Mouse (Mus musculus) neutrophil, adult 5-6 weeks (primary cell): ENCODE results near the gene Arid3c. TPM values are rescaled to one million over a fixed set of nuclear protein-coding genes. Genes with fewer than 3 reads are reported as not detected.

Experiments used
- ATAC-seq: fragments of 151-379, 151-347 bp; 2 replicates; pipeline ENCODE4 v1.8.0; 2017; ENCODE audit warnings: mild to moderate bottlenecking, moderate TSS enrichment; ENCODE audit not compliant: insufficient number of reproducible peaks, poor library complexity, low FRiP score, severe bottlenecking; ENCODE audit errors: extremely low read depth
- total RNA-seq: library from RNA; stranded (forward); fragments of 200-1000 nt; gene quantifications from 2 replicates; pipeline ENCODE4 v1.2.3, GENCODE M21; 2017

Gene Arid3c
- total RNA-seq, 1 experiment from 2014 or later = not detected

DNA sequence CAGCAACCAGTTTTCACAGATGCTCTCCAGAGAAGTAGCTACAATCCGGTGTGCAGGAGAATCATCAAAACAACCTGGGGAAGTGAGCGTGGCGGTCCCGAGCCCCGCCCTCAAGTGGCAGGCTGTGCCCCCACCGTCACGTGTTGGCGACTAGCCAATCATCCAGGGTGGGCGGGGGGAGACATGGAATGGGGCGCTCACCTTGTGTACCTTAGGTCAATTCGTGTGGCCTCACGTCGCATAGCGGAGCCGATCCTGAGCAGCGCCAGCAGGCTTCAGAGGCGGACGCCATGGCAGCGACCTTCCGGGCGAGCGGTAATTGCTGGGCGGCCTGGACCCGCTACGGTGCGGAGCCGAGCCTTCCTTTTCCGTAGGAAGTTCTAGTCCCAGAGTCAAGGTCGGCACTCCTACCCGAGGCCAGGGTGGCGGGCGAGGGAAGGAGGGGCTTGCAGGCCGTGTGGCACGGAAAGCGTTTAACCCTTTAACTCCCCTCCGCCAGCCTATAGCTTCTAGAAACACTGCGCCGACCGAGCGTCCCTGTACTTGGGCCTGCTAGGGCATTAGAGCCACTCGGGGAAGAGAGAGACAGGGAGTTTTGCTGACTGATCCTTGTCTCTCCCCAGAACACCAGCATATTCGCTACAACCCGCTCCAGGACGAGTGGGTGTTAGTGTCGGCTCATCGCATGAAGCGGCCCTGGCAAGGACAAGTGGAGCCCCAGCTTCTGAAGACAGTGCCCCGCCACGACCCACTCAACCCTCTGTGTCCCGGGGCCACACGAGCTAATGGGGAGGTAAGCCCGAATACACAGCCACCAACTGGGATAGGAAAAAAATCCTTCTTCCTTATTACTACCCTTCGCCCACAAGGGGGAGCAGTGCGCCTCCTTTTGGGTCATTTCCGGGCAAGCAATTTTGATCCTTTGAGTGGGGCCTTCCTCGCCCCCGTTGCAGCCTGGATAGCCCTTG is 24.7 kb upstream of the Arid3c start, which contains the start of gene Sigmar1:
Sigmar1 (minus strand) TSS at position 820 of the 968 bp plus-strand sequence.
- peak; percentile 75 for ATAC-seq

GRCm38 (mm10) chr4:41754797-41755337 is 23.9 kb upstream of the Arid3c start, which contains the start of gene Galt:
TSS of gene Galt (plus strand) at chr4:41755228.
- ATAC-seq = peak; percentile 30

DNA sequence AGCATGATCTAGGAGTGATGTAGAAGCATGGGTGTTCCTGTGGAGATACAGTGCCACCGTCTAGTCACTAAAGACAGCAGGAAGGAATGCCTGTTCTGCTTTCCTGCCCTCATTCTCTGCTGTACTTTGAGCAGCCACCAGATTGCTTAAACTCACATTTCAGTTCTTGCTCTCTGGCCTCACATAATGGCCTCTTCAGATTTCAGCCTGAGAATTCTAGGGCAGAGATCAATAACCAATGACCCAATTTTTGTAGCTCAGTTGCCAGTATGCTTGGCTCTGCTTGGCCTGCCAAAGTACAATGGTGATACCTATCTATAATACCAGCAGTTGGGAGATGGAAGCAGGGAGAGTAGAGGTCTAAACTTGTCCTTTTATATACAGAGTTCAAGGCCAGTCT is 14.1 kb upstream of the Arid3c start:
- ATAC-seq = no peak

DNA sequence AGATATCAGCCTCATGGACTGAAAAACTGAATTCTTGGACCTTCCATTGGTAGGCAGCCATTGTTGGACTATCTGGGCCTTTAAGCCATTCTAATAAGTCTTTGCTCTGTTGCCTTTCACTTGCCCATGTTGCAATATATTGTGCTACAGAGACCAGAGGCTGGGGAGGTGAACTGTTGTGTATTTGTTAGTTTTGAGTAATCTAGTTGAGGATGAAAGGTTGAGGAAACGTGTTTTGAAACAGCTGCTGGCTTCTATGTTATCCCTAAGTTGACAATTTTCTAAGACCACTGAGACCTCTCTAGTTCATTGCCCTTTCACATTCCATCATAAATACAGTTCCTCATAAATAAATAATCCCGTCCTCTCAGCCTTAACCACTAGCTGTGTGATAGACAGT is 13.2 kb upstream of the Arid3c start:
- ATAC-seq = no peak

DNA sequence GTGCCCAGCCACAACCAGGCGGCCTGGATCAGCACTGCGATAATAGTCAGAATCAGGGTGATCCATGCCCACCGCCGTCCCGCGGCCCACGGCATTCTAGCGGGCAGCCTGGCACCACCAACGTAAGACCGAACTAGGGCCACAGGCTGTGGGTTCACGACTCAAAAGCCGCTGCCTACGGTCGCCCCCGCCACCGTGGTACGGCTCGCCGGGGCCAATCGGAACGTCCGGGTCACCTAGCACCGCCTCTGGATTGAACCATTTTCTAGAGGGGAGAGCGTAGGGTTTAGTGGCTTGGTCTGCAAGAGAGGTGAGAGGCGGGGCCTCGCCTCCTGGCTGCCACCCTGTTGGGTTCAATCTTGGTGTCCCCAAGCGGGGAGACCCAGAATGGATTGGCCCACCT is 10.2 kb upstream of the Arid3c start:
- peak; percentile 89 for ATAC-seq

DNA sequence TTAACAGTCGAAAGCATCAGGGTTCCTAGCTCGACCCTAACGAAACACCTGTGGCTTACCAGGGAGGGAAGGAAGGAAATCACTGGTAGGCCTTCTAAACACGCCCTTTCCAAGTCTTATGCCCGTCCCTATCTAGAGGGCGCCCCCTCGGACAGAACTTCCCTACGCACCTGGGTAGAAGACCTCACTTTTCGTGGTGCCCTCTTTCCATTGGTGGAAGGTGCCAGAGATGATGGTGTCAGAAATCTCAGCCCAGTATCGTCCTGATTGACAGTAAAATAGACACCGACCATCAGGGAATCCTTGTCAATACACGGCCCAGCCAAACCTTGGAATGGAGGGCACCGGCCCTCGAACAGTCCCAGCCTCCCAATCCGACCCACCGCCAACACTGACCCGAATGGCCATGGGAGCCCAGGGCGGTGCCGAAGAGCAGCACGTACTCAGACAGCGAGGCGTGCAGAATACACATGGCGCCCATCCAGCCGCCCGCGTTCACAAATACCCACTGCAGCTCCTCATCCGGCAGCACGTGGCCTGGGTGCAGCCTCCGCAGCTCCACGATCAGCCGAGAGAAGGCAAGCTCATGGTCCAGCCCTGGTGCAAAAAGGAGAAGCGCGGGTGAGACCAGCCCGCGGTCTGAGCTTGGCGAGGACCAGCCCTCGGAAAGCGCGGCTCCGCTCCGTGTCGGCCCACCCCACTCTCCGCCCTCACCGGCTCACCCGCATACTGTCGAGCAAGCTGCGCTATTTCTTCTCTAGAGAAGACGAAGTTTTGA is 9.6 kb upstream of the Arid3c start:
- ATAC-seq = peak; percentile 47

DNA sequence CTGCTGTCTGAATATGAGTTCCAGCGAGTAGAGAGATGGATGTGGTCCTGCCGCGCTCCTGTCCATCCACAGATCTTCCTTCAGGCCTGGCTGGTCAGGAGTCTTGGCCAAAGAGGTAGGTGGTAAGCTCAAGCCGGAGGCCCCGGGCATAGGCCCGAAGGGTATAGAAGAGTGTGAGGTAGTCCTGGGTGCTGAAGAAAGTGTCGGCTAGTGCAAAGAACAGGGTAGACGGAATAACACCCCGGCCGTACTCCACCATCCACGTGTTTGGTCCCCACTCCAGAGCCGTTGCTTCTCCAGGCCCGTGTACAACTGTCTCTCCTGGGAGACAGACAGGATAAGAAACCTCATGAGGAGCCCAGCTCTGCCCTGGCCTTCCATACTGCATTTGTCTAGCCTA is 8.3 kb upstream of the Arid3c start:
- no peak for ATAC-seq

- ATAC-seq = no peak
Observed at GRCm38 (mm10) chr4:41738256-41738603, 7.3 kb upstream of the Arid3c start.

- peak; percentile 56 for ATAC-seq
Observed at GRCm38 (mm10) chr4:41737602-41738255, 6.8 kb upstream of the Arid3c start.

DNA sequence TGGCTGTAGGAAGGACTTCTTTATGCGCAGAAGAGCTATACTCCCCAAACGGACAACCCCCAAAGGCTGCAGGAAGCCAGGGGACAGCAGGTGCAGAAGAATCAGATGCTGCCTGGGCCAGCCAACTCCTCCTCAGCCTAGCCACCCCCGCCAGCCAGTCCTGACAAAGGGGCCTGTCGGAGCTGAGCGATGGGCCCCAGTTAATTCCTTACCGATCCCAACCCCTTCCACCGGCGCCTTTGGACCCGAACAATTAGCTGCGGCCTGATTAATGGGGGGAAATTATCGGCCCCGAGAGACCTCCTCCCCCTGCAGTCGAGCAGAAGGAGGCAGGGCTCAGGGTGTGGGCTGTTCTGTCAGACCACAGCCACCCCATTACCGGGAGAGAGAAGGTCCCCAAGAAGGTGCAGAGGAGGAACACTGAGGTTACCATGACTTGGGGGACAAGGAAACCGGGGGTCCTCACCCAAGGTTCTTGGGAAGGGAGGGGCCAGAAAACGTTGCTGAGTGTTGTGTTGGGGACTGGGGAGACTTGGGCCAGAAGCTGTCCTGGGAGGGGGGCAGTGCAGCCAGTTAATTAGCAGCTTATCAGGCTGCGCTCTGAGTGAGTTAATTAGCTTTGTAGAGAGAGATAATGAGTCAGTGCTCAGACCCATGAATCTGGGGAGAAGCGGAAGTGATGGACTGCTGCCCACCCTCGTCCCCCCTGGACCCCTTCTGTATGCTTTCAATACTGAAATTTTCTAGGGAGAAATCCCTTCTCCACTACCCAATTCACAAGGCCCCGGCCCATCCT is 3.9 kb downstream of the Arid3c start:
- ATAC-seq = no peak

- ATAC-seq = peak; percentile 96
Observed at GRCm38 (mm10) chr4:41722918-41723351, 8.0 kb downstream of the Arid3c start, which contains the start of gene Dctn3. TSS of gene Dctn3 (minus strand) at chr4:41723170.

GRCm38 (mm10) chr4:41716834-41717233 is 14.1 kb downstream of the Arid3c start:
- no peak for ATAC-seq

GRCm38 (mm10) chr4:41715596-41715995 is 15.3 kb downstream of the Arid3c start:
- ATAC-seq = no peak

DNA sequence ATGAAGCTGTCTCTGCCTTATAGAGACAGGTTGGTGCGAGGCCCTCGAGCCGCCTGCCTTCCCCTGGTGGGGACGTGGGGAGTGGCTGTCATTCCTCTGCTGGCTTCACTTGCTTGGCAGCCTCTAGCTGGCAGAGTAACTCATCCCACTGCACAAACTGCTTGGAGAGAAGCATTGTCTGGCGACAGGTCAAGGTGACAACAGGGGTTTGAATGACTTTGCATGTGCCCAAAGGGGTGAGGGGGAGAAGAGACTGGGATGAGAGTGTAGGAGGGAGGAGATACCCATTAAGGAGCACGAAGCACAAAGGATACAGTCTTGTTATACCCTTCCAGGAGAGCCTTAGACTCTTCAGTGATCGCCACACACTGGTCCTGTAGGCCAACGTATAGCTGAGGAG is 15.9 kb downstream of the Arid3c start:
- no peak for ATAC-seq

DNA sequence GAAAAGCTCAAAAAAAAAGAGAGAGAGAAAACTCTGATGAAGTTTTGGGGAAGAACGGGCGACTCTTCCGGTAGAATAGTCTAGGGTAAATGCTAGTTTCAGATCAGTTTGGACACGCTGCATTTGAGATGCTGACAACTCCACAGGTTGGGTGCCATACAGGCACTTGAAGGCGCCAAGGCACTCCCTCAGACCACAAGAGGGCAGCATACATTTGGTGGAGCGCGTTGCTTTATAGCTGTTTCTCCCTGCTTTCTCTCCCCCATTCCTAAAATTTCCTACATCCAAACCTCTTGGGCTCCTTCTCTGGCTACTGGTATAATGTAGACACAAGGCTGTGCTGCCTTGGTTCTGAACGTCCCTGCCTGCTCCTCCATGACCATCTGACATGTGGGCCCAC is 16.7 kb downstream of the Arid3c start:
- ATAC-seq = peak; percentile 42

- peak; percentile 40 for ATAC-seq
Observed at GRCm38 (mm10) chr4:41713197-41714067, 17.5 kb downstream of the Arid3c start, which contains the start of gene Rpp25l. TSS of gene Rpp25l (minus strand) at chr4:41713534.
